Mouse (Mus musculus) T-helper 1 cell (primary cell): ENCODE data around the gene Olfr1126.
"Not testable (repeated sequence)": the region's sequence is repeated elsewhere in the genome, so short reads cannot be mapped to it uniquely, and the experiment has no call there.

Experiments used
- in situ Hi-C: fragments of 300-600 bp; cut with MboI, MseI; formaldehyde crosslinking; loops from one replicate; pipeline ENCODE4 v1.15.1; 2025; ENCODE audit warnings: high pct_unique_total_duplicates

Gene Olfr1126

GRCm38 (mm10) chr2:87453662-87454061 is at the start of gene Olfr1126:
Olfr1126 (plus strand) TSS chr2:87453962.
- in situ Hi-C loops = no loop called here

GRCm38 (mm10) chr2:87416335-87416734 is 37.4 kb upstream of the Olfr1126 start, which contains the start of gene Olfr1123:
Olfr1123 (plus strand) TSS chr2:87416635.
- in situ Hi-C loops = no loop called here

- in situ Hi-C loops = no loop called here
Observed at GRCm38 (mm10) chr2:87429975-87430374, 23.8 kb upstream of the Olfr1126 start, which contains the start of gene Olfr1124. Olfr1124 (plus strand) TSS chr2:87430275.

DNA sequence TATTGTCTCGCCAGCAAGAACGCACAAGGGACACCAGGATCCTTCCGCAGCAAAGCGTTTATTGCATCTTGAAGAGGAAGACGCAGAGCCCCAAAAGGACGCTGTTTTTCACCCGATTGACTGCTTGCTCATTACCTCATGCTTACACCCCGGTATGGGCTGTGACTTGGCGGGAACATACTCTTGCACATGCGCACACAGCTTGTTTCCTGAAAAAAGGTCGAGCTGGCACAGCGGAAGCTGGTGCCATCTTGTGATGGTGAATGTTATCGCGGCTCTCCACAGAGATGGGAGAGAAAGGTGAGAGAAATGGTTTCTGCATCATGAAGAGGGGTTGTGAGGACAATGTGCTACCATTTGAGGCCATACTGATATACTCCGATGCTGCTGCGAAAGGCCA is 16.0 kb upstream of the Olfr1126 start:
- in situ Hi-C loops = no loop called here

DNA sequence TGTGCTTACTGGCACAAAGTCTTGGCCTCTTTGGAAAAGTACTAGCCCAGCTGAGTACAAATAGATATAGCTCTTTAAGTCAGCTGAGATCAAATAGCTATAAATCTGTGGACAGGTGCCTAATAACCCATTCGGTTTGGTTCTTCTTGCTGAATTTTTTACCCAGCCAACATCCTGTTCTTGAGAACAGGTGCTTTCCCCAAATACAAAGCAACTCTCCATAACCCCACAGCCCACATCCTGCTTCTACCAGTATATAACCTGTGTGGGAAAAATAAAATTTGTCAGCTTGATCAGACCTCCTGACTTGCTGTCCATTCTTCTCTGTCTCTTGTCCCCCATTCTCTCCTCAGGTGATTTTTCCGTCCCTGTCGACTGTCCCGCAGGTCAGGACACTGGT is 8.0 kb downstream of the Olfr1126 start:
- in situ Hi-C loops = no loop called here

- in situ Hi-C loops = no loop called here
Observed at GRCm38 (mm10) chr2:87480207-87480606, 26.4 kb downstream of the Olfr1126 start.

DNA sequence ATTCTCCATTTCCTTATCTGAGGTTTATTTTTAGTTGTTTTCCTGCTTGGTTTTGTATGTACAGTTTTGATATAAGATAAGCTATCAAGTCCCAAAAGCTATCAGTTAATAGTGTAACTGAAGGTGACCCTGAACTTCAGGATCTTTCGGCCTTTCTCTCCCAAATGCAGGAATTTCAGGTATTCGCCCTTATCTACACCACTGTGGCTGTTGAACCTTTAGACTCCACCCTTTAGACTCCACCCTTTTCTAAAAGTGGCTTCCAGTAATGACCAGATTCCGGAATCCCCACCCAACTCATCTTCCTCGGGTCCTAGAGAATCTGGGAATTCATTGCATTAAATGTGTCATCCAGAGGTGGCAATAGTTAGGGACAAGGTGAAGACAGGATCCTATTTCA is 27.4 kb downstream of the Olfr1126 start:
- in situ Hi-C loops = no loop called here

DNA sequence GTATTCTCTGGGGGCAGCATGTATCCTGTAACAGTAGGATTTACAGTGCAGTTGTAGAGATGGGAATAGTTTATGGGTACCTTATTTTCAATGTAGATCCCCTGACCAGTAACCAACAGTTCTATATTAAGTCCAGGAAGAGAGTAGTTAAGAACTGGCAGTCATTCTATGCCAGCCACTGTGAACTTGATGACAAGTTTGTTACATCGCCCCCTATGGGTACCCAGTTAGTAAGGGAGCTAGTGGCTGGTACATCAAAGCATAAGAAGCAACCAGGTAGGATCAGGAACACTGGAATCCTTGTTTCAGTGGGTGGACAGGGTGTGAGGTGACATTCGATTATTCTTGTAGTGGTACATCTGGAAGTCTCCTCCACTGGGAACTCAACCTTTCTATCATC is 28.5 kb downstream of the Olfr1126 start:
- in situ Hi-C loops = no loop called here

DNA sequence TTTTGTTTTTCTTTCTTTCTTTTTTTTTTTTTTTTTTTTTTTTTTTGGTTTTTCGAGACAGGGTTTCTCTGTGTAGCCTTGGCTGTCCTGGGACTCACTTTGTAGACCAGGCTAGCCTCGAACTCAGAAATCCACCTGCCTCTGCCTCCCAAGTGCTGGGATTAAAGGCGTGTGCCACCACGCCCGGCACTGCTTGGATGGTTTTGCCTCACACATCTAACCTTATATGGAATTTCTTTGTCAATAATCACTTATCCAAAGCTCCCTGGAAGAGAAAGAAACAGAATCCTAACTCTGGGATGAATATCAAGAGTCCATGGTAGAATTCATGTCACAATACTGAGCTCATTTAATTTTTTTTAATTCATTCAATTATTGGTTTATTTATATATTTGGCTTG is 43.2 kb downstream of the Olfr1126 start, which contains the start of gene Pramel7:
Gene Pramel7, minus strand, starts transcription at position 101 of the 400 bp plus-strand sequence.
- in situ Hi-C loops = not testable (repeated sequence)

DNA sequence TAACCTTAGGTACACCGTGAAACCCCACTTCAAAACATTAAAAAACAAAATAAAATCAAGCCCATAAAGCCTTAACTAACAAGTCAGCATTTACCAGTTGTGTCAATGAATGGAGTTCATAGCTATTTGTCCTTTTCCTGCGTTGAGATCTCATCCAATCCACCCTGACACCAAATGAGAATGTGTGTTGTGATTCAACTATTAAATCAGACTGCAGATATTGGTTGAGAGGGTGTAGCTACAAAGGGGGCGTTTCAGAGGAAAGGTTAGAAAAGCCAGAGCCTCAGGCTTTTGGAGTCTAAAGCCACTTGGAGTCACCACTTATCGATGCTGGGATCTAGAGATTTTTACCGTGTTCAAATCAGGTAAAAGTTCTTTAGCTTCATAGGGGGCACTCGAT is 52.5 kb downstream of the Olfr1126 start, which contains the start of gene Pramel6:
Gene Pramel6, plus strand, starts transcription at position 301 of the 400 bp plus-strand sequence.
- in situ Hi-C loops = no loop called here
